Mouse (Mus musculus): ENCODE measurements around the gene Atad2b.
A peak's percentile ranks its signal among the peaks of the same experiment; 100 is the strongest.
"Not testable (repeated sequence)": the region's sequence is repeated elsewhere in the genome, so short reads cannot be mapped to it uniquely, and the experiment has no call there.

The Atad2b gene

DNA sequence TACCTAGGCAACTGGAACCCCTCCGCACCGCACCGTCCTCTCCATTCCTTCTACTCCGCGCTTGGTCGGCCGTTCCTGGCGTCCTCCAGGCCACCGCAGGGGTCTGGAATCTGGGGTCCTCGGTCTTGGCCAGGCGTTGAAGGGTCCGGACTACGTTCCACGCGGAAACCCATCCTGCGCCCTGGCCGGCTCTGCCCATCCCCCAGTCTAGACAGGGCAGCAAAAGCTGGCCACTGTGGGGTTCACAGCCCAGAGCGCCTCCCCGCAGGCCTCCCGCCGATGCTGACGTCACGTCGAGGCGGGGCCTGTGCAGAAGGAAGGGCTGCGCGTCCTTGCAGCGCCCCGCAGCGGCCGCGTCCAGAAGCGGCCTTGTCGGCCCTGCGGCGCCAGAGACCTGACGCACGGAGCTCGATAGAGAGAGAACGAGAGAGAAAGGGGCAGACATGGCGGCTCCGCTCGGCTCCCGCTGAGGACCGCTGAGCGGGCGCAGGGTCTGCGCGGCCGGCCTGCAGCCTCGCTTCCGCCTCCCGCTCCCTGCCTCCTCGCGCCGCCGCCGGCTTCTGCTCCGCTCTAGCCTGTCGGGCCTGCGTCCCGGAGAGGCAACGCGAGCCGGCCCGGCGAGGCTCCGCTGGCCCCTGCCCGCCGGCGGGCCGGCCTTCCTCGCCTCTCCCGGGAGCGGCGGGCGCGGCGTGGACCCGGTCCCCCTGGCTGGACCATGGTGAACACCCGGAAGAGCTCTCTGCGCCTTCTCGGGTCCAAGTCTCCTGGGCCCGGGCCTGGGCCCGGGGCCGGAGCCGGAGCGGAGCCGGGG, at the start of gene Atad2b:
Gene Atad2b, plus strand, starts transcription at position 360 of the 811 bp plus-strand sequence.
- DNase-seq (ENCODE audit: low spot score): peak; percentile 93

DNA sequence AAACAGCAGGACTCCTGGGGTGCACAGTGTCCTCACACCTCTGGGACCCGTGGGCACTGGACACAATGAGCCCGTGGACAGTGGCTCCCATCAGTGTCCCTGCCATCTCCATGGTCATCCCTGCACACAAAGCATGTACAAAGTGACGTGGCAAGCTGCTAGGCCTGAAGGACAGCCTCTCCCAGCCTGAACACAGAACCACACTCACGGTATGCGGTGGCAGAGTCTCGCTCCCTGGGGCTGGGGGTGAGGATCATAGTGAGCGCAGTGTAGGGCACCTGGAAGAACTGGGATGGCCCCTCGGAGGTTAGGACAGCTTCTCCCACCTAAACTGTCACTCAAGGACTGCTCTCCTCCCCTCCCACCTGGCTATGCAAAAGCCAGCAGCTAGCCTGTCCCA, 48.2 kb upstream of the Atad2b start:
- DNase-seq (ENCODE audit: low spot score): no peak

DNA sequence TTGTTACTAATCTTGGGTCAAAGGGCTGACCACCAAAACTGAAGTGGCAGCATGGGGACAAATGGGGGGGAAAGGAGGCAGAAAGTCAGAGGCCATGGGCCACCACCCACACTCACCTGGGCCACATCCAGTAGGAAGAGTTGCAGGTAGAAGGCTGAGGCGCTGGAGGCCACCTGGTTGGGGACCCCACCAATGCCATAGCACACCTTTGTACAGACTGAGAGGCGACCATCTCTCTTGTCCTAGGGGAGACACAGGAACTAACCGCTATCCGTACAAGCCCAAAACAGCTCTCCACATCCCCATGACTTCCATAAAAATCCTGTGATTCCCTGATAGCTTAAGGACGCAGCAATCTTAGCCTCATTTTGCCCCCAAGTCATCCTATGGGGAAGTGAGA, 45.9 kb upstream of the Atad2b start:
- DNase-seq (ENCODE audit: low spot score): no peak

DNA sequence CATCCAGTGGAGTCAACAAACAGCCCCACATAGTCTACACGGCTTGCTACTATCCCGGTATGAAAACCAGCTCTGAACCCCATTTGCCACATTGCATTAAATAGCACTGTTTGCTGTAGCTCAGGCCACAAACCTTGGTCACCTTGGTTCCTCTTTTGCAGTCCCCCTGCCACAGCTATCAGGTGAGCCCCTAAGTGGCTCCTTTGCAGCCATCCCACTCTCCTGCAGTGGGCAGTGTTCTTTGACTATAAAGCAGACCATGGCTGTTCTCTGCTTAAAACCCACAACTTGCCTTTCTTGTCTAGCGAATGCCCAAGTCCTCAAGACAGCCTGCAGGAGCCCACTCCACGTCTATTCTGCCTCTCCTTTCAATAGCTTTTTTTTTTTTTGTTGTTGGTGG, 44.9 kb upstream of the Atad2b start:
- no peak for DNase-seq (ENCODE audit: low spot score)

DNA sequence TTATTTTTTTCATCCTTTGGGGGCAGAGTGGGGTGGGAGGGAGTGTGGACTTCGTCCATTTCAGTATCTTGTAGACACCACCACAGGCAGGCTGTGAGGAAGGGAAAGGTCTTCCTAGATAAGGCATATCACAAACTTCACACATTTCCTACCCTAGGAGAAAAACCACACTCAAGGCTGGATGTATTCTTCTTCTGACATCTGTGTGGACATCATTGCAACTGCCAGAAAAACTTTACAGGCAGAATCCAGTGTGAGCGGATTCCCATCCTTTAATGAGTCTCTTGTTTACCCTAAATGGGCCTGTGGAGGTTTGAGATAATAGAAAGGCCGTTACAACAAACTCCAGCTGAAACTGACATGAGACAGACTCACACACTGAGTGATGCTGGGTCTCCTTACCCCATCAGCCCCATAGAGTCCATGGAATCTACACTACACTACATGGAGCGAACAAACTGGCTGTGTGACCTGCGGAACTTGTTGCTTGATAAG, 44.1 kb upstream of the Atad2b start:
- no peak for DNase-seq (ENCODE audit: low spot score)

DNA sequence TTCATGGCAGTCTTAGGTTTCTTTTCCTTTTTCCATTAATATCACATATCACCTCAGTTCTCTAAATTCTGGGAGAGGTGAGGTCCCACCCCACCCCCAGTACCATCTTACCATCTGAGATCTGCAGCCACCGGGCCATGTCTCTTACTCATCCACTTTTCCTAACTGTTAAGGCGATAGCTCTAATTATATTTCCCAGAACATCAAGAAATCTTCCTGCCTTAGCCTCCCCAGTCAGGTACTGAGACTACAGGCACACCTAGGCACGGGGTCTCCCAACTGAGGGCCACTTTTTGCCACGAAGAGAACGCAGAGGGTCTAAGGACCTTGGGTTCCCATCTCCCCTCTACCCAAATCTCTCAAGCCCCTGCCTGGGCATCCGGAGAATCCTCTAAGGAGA, 43.6 kb upstream of the Atad2b start:
- DNase-seq (ENCODE audit: low spot score): no peak

DNA sequence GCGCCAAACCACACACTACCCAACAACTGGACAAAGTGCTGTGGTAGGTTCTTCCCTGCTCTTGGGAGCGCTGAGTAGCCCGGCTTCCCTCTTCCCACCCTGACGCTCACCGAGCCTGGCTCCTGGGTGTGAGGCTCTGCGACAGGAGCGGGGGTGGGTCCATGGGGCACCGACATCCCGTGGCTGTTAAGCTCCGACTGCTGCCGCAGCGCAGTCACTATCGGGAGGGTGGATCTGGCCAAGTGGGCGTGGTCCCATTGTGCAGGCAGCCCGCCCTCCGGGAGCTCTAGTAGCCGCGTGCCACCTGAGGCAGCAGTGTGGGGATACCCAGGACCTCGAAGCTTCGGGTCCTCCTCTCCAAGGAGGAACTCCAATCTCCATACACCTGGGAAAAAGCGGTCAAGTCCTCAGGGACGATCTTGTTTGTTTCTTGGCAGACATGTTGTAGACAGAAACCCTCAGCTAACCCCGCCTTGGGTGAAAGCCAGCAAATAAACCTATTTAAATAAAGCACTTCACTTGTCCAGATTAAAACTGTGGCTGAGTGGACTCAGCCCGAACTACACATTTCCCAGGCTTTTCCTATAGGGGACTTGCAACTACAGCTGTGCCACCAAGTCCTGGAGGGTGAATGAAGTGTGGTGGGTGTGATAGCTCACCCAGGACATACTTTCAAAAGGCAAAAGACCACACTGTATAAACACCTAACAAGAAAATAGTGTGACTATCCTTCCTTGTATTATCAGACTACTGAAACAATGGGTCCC, 42.8 kb upstream of the Atad2b start, which contains the start of gene Mfsd2b:
Gene Mfsd2b, minus strand, starts transcription at position 199 of the 767 bp plus-strand sequence.
- DNase-seq (ENCODE audit: low spot score): peak; percentile 80

DNA sequence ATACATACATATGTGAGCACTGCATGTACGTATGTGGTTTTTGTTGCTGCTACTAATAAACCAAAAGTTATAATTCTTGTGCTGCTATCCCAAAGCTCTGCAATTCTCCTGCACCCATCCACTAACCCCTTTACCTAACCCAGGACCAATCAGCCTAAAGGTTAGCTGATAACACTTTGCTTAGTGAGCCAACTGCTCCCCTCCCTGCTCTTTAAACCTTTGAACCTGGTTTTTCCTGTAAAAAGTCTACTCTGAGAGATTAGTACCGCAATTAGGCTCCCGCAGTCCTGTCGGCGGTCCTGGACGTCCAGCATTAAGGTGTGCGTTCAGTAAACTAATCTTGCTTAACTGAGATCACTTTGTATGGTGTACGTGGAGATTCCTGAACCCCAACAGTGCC, 41.5 kb upstream of the Atad2b start:
- DNase-seq (ENCODE audit: low spot score): no peak

DNA sequence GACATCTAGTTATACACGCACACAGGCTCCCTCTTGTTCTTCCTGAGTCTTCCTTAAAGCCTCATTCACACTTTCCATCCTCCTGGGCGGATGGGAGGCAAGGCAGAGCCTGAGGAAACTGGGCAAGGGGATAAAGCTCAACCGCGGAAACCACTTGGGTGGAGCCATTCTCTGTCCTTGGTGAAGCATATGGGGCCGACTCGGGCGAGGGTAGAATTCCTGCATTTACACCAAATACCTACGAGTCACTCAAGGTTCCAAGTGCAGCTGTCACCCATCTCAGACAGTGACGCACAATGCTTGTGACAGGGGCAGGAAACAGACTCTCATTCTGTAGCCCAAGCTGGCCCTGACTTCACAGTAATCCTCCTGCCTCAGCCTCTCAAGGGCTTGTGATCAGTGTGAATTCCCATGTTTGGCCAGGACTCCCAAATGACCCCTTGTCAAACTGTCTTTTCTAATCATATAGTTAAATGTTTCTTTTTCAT, 38.8 kb upstream of the Atad2b start:
- no peak for DNase-seq (ENCODE audit: low spot score)

DNA sequence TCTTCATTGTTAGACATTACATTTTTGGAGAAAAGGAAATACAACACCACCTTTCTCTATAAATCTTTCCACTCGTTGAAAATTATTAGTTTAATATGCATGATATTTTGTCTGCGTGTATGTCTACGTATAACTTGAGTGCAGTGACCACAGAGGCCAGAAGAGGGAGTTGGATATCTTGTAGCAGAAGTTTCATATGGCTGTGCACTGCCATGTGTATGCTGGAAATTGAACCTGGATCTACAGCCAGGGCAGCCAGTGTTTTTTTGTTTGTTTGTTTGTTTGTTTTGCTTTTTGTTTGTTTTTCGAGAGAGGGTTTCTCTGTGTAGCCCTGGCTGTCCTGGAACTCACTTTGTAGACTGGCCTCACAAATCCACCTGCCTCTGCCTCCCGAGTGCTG, 38.1 kb upstream of the Atad2b start:
- no peak for DNase-seq (ENCODE audit: low spot score)

DNA sequence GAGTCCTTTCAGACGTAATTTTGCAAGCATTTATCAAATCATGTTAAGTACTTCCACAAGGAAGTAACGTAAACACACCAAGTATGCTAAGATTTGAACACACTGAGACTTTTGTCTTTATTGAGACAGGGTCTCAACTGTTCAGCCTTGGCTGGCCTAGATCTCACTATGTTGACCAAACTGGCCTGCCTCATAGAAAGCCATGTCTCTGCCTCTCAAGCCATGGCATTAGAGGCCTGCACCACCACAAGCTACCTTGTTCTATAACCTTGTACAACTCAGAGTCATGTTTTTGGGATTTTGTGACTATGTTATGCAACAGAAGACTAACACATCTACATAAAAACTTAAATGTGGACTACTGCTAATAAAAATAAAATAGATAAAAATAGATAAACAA, 35.1 kb upstream of the Atad2b start:
- DNase-seq (ENCODE audit: low spot score): no peak

DNA sequence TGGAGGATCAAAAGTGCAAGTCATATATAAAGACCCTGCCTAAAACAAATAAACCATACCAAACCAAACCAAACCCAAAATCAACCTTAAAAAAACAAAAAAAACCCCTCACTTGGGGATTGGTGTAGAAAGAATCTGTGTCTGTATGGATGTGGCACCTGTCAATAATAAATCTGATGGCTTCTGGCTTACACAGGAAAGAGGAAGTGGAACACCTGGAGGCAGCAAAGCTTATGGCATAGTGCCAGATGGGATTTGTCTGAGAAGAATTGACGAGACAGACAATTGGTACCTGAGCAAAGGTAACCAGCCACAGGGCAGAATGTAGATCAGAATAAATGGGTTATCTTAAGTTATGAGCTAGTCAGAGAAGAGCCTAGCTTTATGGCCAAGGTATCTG, 32.1 kb upstream of the Atad2b start:
- DNase-seq (ENCODE audit: low spot score): no peak

DNA sequence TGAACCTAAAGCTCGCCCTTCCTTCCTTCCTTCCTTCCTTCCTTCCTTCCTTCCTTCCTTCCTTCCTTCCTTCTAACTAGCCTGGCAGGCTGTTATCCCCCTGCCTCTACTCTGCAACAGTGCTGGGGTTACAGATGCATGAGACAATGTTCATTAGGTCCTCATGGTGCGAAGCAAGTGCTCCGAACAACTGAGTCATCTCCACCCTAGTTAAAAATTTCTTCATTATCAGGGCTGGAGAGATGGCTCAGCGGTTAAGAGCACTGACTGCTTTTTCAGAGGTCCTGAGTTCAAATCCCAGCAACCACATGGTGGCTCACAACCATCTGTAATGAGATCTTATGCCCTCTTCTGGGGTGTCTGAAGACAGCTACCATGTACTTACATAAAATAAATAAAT, 30.6 kb upstream of the Atad2b start:
- not testable (repeated sequence) for DNase-seq (ENCODE audit: low spot score)

DNA sequence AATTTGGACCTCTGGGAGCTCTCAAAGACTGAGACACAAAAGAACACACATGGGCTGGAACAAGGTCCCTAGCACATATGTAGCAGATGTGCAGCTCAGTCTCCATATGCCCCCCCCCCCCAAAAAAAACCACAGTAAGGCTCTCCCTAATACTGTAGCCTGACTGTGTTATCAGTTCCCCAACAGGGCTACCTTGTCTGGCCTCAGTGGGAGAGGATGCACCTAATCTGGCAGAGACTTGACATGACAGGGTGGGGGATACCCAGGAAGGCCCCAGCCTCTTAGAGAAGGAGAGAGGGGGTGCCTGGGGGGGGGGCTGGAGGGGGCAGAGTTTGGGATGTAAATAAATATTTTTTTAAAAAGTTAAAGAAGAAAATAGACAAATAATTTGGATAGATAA, 28.4 kb upstream of the Atad2b start:
- DNase-seq (ENCODE audit: low spot score): no peak

DNA sequence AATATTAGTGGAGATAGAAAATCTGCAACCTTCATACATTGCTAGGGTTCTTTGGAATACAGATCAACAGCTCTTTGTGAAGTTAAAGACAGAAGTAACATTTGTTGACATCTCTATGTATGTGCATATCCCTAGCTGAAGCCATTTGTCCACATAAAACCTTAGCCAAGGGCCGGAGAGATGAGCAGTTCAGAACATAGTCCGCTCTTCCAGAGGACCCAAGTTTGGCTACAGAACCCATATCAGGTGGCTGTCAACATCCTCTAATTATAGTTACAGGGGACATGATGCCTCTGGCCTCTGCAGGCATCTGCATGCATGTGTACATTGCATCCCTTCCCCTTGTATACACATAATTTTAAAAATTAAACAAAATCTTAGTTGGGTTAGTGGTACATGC, 27.9 kb upstream of the Atad2b start:
- no peak for DNase-seq (ENCODE audit: low spot score)

DNA sequence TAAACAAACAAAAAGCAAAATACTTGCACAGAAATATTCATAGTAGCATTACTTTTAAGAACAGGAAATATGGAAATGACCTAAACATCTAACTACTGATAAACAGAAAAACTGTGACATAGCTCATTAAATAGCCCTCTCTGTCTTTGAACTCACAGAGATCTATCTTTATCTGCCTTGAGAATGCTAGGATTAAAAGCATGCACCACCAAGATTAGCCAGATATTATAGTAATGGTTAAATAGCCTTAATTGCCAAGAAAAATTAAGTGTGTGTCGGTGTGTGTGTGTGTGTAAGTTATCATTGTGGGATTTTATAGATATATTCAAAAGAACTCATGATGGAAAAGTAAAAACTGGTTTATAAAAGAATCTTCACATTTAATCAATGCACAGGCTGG, 27.3 kb upstream of the Atad2b start:
- no peak for DNase-seq (ENCODE audit: low spot score)

DNA sequence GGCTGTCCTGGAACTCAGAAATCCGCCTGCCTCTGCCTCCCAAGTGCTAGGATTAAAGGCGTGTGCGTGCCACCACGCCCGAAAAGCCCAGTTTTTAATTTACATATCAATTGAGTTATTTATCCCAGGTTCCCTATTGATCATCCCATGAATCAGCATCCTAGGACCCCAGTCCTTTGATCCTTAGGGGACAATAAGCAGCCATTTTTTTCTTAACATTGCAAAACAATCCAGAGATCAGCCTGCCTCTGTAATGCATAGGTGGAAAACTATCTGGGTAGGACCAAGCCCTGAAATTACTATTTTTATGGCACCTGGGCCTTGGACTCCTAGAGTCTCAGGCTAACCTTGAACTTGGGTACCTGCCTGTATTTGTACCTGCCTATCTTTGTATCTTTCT, 19.1 kb upstream of the Atad2b start:
- DNase-seq (ENCODE audit: low spot score): no peak

DNA sequence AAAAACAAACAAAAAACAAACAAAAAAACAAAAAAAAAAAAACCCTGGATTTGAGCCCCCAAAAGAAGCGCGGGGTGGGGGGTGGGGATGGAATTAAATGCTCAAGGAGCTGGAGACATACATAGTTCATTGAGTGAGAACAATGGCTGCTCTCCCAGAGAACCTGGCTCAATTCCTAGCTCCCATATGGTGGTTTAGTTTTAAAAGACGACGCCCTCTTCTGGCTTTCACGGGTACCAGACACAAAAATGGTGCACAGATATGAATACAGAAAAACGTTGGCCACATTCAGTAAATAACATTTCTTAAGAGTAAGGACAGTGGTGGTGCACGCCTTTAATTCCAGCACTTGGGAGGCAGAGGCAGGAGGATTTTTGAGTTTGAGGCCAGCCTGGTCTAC, 11.2 kb upstream of the Atad2b start:
- DNase-seq (ENCODE audit: low spot score): no peak

DNA sequence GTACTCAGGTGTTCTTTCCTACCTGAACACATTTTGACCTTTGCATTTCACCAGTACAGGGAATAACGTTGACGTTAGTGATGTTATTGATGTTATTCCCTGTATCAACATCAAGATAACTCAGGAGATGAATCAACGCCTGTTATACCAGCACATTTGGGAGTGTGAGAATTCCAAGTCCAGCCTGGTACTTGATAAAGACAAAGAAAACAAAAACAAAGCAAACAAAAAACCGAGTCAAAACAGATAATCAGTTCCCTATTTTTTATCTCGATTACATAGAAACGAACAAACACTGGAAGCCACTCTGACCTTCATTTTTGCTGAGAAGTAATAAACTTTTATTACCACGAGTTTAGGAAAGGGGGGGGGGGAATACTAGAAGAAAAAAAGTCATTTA, 10.7 kb upstream of the Atad2b start:
- DNase-seq (ENCODE audit: low spot score): no peak

DNA sequence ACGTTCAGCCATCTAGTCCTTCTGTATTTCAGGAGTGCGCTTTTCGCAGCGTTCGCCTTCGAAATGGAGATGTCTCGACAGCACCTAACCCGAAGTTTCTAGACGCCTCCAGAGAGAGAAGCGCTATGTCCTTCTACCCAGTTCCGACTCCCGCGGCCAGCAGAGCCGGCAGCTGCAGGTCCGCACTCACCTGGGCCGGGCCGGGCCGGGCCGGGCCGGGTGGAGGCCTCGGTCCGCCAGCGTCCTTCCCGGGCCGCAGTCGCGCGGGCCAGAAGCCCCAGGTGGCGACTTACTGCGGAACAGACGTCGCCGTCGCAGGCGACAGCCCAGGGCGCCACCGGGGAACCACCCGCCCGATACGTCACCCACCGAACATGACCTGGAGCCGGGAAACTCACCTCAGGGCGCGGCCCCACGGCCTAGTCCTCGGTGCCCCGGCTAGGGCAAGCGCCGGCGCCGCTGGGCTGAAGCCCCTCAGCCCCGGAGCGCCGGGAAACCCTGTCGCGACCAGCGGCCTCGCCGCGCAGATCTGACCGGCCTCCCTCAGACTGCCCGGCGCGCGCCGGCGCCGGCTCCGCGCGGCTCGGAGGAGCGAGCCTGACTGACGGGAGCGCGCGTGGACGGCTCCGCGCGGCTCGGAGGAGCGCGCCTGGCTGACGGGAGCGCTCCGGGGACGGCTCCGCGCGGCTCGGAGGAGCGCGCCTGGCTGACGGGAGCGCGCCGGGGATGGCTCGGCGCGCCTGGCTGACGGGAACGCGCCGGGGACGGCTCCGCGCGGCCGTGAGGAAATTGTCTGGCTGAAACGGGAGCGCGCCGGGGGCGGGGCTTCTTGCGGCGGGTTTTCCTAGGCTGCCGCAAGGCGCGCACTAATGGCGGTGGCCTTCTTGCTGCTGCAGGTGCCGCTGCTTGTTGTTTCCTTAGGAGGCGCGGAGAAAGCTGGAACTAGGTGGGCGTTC, 9.9 kb upstream of the Atad2b start, which contains the start of gene Ubxn2a:
Gene Ubxn2a, minus strand, starts transcription at position 755 of the 956 bp plus-strand sequence.
- peak; percentile 88 for DNase-seq (ENCODE audit: low spot score)

DNA sequence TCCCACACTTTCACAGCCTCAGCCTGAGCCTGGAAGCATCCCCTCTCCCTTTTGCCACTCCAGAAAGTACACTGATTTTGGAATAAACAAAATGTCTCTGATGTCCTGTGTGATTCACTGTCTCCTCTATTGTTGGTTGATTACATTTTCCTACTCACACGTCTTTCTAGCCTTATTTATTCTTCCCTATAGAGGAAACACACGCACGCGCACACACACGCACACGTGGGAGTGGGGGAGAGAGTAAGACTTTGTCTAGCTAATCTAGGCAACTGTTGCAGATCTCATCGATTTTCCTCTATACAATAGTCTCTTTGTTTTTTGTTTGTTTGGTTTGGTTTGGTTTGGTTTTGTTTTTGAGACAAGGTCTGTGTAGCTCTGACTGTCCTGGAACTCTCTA, 8.8 kb upstream of the Atad2b start:
- no peak for DNase-seq (ENCODE audit: low spot score)

DNA sequence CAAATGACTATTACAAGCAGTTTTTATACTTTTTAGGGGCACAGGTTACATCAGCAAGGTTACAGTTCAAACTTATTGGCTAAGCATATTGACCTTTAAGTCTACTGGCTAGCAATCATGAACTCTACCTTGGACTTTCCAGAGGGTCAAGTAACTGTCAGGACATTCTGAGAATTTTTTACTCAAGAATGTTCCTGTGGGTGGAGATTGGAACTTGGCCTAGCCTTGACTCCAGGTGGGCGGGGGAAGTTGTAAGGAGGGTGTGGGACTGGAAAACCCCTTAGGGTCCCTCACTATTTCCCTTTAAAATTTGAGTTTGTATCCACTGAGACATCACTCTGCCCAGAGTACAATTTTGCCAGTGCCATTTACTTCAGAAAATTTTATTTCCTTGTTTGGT, 6.7 kb upstream of the Atad2b start:
- not testable (repeated sequence) for DNase-seq (ENCODE audit: low spot score)
